Mouse (Mus musculus) embryonic stem cell, embryonic (primary cell): ENCODE measurements around the gene Ubqln4.

Experiments
- CTCF ChIA-PET, 4 experiments: fragments of 300-600 bp in 2 of 4; fragments of 350-600 bp in 2 of 4; sonication (Branson Sonifier 250); formaldehyde crosslinking; loops; one replicate each; lab custom pipeline; 2022; ENCODE audit warnings: inconsistent platforms in 2 of 4; lab: Charles Lee
- POLR2A ChIA-PET, 4 experiments: fragments of 300-600 bp in 2 of 4; fragments of 350-600 bp in 2 of 4; sonication (Branson Sonifier 250); formaldehyde crosslinking; loops; one replicate each; lab custom pipeline; 2022; ENCODE audit warnings: antibody characterized with exemption in 4 of 4, inconsistent platforms in 1 of 4; lab: Charles Lee

The Ubqln4 gene

DNA sequence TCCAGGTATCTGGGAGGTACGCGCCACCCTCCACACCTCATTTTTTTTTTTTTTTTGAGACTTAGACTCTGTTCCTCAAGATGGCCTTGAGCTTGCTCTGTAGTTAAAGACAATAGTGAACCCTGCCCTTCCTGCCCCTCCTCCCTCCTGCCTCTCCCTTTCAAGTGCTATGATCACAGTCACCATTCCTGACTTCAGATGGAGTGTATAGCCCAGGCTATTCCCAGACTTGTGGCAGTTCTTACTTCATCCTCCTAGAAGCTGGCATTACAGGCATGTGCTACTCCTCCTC is 38.5 kb upstream of the Ubqln4 start:
- POLR2A ChIA-PET = interaction anchor here in 3 of 4 experiments (0.5 to 30.0 kb wide), 30 partner anchors 9 to 1798 kb away, joined by 3 to 624 read pairs (median 6); partner anchors contain the start of genes Smg5 (in 2 of the 3), Tmem79 (in 2 of the 3), Pmf1 (in 1 of the 3) and Slc25a44 (in 1 of the 3)
- CTCF ChIA-PET = interaction anchor here (0.6 to 15.7 kb wide), 10 partner anchors 10 to 374 kb away, joined by 3 to 199 read pairs (median 4); no protein-coding TSS in a partner anchor

DNA sequence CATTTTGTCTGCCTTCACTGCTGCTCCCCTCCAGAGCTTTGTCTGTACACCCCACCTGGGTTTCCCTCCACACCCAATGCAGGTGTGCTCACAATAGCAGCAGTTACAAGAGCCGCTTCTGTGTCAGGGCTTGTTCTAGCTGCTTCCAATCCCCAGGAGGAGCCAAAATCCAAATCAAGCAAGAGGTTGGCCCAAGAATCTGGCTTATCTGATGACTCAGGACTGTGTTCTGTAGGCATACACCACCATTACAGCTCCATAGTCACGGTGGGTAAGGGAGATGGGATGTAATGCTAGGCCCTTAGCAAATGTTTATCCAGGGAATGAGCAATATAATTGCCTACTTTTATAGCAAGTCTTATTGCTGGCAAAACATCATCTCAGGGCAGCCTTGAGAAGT is 37.2 kb upstream of the Ubqln4 start:
- ChIA-PET CTCF (interaction anchor here in 3 of 4 experiments (0.9 to 15.7 kb wide), 7 partner anchors 9 to 181 kb away, joined by 3 to 199 read pairs (median 5); partner anchors contain the start of genes Smg5 (in 1 of the 3) and Tmem79 (in 1 of the 3)), POLR2A (interaction anchor here (0.6 to 30.0 kb wide), 23 partner anchors 8 to 231 kb away, joined by 3 to 624 read pairs (median 7); partner anchors contain the start of genes Pmf1 (in 2 of the 4), Slc25a44 (in 1 of the 4), Smg5 (in 1 of the 4) and Tmem79 (in 1 of the 4))

DNA sequence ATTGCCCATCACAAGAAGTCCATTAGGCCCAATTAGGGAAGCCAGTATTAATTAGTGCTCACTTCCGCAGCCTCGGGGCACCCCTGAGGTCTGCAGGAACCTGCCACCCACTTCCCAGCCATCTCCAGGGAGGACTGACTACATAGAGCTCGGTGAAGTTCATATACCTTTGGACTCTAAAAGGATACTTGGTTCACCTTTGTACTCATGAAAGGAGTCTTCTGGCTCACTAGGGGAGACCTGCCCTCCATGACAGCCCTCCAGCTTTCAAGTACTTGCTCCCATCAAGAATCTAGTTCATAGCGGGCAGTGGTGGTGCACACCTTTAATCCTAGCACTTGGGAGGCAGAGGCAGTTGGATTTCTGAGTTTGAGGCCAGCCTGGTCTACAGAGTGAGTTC is 35.1 kb upstream of the Ubqln4 start:
- CTCF ChIA-PET = interaction anchor here in 2 of 4 experiments (0.6 to 15.7 kb wide), 7 partner anchors 26 to 209 kb away, joined by 3 to 199 read pairs (median 3); partner anchors contain the start of gene Pmf1 (in 1 of the 2)
- POLR2A ChIA-PET = interaction anchor here in 3 of 4 experiments (0.6 to 30.0 kb wide), 6 partner anchors 7 to 182 kb away, joined by 3 to 624 read pairs (median 4); partner anchors contain the start of genes Lmna (in 1 of the 3), Smg5 (in 1 of the 3) and Tmem79 (in 1 of the 3)

DNA sequence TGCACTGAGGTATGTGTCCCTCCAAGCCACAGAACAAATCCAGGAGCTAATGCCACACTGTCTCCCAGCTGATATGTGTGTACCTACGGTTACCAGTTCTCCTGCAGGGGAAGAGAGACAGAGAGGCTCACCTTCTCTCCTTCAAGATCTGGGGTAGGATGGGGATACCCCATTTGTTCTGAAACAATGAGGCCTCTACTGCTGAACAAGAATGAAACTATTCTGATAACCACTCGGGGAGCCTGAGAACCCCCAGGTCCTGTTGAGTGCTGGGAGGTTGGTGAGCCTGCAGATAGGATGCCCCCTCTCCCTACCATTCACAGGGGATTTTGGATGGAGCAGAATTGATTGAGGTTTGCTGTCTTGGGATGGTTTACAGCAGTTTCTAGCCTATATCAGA is 33.5 kb upstream of the Ubqln4 start:
- ChIA-PET CTCF (interaction anchor here (0.6 to 15.7 kb wide), 7 partner anchors 10 to 1428 kb away, joined by 3 to 199 read pairs (median 13); no protein-coding TSS in a partner anchor), POLR2A (interaction anchor here in 3 of 4 experiments (0.8 to 69.6 kb wide), 11 partner anchors 7 to 110 kb away, joined by 3 to 2954 read pairs (median 6); partner anchors contain the start of genes Lamtor2 (in 1 of the 3), Lmna (in 1 of the 3), Pmf1 (in 1 of the 3) and Rab25 (in 1 of the 3))

DNA sequence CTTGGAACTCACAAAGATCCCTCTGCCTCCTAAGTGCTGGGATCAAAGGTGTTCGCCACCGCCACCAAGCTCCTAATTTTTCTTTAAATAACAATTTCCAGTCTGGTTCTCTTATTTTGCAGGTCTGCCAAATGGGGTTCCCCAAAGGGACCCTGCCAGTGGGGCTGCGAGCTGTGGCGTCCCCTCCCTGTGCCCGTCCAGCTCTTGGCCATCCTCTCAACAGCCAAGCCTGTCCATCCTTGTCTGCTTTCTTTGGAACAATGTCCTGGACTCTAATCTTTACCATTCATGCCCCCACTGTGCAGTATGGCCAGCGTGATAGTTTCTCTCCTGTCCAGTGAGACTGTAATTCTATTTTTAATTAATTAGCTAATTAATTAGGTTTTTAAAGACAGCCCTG is 32.4 kb upstream of the Ubqln4 start:
- POLR2A ChIA-PET = interaction anchor here (0.6 to 69.6 kb wide), 31 partner anchors 8 to 189 kb away, joined by 3 to 2954 read pairs (median 4); partner anchors contain the start of genes Lmna (in 2 of the 4), Pmf1 (in 2 of the 4), Smg5 (in 2 of the 4) and Tmem79 (in 2 of the 4)

DNA sequence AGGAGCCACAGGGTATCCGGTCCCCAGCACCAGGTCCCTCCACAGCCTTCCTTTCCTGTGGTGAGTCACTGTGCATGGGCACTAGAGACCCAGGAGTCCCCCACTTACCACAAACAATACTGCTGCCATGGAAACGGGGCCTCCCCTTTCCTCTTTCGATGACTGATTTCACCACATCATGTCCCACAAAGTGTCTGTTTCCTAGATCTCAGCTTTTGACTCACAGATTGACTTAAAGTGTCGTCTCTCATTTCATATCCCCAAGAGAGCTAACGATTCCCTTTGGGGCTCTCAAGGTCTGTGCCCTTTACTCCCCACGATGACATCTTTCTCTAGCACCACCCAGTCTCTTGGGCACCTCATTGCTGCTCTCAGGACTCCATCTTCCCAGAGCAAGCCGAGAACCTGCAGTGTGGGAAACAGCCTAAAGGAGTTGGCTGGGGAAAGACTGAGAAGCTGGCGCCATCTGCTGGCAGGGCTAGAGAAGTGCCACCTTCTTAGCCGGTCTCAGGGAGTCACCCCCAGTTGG is 31.7 kb upstream of the Ubqln4 start:
- POLR2A ChIA-PET = interaction anchor here (0.5 to 69.6 kb wide), 34 partner anchors 8 to 189 kb away, joined by 3 to 2954 read pairs (median 4); partner anchors contain the start of genes Lmna (in 3 of the 4), Lamtor2 (in 2 of the 4), Pmf1 (in 2 of the 4) and Smg5 (in 2 of the 4)
- CTCF ChIA-PET = interaction anchor here (0.5 to 15.7 kb wide), 36 partner anchors 9 to 633 kb away, joined by 3 to 199 read pairs (median 6); partner anchors contain the start of genes Lamtor2 (in 1 of the 4), Lmna (in 1 of the 4) and Pmf1 (in 1 of the 4)

More for the DNA sequence above, 32.4 kb upstream of the Ubqln4 start:
- CTCF ChIA-PET = interaction anchor here (0.8 to 15.7 kb wide), 22 partner anchors 8 to 114 kb away, joined by 3 to 199 read pairs (median 9); partner anchors contain the start of genes Lamtor2 (in 1 of the 4) and Lmna (in 1 of the 4)

DNA sequence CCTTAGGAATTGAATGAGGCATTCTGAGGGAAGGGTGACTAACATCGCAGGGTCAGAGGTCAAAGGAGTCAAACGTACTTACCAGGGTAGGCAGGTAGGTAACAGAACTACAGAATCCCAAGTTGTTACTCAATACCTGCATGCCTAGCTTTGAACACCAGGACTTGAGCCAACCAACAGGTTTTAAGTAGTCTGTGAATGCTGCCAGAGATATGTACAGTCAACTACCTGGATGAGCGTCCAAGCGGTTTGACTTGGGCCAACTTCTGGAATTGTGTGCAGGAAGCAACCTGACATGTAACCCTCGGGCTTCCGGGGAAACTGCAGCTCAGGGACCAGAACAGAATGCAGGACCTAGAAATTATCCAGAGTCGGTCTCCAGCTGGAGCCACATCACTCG is 30.5 kb upstream of the Ubqln4 start:
- POLR2A ChIA-PET = interaction anchor here in 3 of 4 experiments (0.6 to 69.6 kb wide), 14 partner anchors 12 to 113 kb away, joined by 3 to 2954 read pairs (median 7); partner anchors contain the start of genes Pmf1 (in 3 of the 3), Lamtor2 (in 2 of the 3), Lmna (in 2 of the 3) and Ubqln4 (in 2 of the 3)
- CTCF ChIA-PET = interaction anchor here (0.6 to 15.7 kb wide), 13 partner anchors 10 to 424 kb away, joined by 3 to 199 read pairs (median 4); no protein-coding TSS in a partner anchor

DNA sequence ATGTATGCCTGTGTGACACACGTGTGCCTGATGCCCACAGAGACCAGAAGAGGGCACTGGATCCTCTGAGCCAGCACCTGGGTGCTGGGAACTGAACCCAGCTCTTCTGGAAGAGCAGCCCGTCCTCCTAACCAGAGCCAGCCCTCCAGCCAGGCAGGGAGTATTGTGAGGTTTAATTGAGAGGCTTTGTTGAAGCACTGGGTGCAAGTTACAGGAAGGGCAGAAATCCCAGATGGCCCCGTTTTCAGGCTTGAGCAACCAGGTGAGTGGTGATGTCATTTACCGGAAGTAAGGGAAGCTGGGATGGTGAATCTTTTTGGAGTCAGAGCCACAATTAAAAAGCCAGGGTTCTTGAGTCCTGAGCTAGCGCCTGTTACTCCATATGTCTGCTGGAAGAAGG is 28.5 kb upstream of the Ubqln4 start:
- CTCF ChIA-PET = interaction anchor here (0.6 to 15.7 kb wide), 17 partner anchors 9 to 218 kb away, joined by 3 to 199 read pairs (median 4); partner anchors contain the start of gene Lmna (in 1 of the 4)
- POLR2A ChIA-PET = interaction anchor here in 3 of 4 experiments (0.5 to 69.6 kb wide), 19 partner anchors 10 to 240 kb away, joined by 3 to 2954 read pairs (median 3); partner anchors contain the start of genes Lamtor2 (in 2 of the 3), Lmna (in 2 of the 3), Glmp (in 1 of the 3) and Pmf1 (in 1 of the 3)

DNA sequence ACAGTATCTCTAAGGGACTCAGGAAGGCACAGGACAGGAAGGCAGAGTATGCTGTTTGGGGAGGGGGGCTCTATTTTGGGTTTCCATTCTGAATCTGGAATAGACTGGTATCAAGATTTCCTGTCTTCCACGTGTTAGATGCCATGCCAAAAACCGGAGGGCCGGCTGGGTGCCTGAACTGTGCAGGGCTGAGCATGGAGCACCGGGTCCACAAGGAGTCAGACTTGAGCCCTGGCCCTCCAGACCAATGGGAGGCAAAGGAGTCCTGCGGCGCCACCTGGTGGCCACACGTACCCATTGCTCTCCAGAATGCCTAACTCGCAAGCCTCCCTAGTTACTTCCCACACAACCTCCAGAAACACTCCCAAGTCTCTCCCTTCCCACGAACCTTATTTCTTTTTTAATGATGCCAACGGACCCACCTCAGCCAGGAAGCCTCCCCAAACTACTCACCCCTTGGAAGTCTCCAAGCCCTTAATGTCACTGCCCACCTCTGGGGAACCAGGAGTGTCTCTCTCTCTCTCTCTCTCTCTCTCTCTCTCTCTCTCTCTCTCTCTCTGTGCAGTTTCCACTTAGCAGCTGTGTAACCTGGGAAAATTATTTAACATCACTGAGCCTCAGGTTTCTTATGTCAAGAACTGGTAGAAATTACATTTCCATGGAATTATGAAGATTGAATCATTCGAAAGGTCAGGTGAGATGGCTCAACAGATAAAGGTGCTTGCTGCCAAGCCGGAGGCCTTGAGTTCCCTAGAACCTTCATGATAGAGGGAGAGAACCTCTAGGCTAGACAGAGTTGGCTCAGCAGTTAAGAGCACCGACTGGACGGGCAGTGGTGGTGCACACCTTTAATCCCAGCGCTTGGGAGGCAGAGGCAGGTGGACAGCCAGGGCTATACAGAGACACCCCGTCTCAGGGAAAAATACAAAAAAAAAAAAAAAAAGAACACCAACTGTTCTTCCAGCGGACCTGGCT is 27.1 kb upstream of the Ubqln4 start:
- ChIA-PET POLR2A (interaction anchor here in 3 of 4 experiments (0.6 to 69.6 kb wide), 11 partner anchors 11 to 237 kb away, joined by 3 to 2954 read pairs (median 3); partner anchors contain the start of genes Lamtor2 (in 1 of the 3), Lmna (in 1 of the 3), Rab25 (in 1 of the 3) and Ssr2 (in 1 of the 3)), CTCF (interaction anchor here (0.6 to 15.7 kb wide), 23 partner anchors 10 to 119 kb away, joined by 3 to 199 read pairs (median 4); partner anchors contain the start of genes Arhgef2 (in 1 of the 4) and Lmna (in 1 of the 4))

DNA sequence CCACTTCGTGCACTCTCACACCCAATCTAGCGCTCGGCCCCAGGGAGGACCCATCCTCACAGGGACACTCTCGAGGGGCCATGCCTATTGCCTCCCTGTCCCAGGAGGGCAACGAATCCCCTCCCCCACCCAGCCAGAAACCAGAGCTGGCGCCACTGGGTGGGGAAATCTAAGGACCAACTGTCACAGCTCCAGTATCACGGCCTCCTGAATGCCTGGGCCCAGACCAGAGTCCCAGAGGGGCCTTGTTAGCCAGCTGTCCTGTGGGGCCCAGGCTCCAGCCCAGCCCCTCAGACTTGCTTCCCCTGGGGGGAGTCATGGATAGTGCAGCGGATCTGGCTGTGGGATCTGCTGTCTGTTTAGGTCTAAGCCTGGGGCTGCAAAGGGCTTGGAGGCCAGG is 26.0 kb upstream of the Ubqln4 start:
- CTCF ChIA-PET = interaction anchor here (0.5 to 2.0 kb wide), 13 partner anchors 18 to 173 kb away, joined by 3 to 11 read pairs (median 4); partner anchors contain the start of gene Arhgef2 (in 1 of the 4)

DNA sequence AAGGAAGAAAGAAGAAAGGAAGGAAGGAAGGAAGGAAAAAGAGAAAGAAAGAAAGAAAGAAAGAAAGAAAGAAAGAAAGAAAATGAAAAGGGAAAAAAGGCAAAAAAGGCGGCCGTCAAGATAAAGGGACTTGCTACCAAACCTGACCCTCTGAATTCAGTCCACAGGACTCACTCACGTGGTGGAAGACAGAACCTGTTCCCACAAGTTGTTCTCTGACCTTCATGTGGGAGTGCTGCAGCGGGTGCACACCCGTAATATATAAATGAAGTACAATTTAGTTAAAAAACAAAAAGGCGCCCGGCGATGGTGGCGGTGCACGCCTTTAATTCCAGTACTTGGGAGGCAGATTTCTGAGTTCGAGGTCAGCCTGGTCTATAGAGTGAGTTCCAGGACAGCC is 24.9 kb upstream of the Ubqln4 start:
- POLR2A ChIA-PET = interaction anchor here in 3 of 4 experiments (0.6 to 69.6 kb wide), 11 partner anchors 12 to 50 kb away, joined by 3 to 2954 read pairs (median 7); partner anchors contain the start of genes Ssr2 (in 2 of the 3), Lamtor2 (in 1 of the 3), Rab25 (in 1 of the 3) and Ubqln4 (in 1 of the 3)
- CTCF ChIA-PET = interaction anchor here in 1 of 4 experiments (0.6 to 2.0 kb wide), 3 partner anchors 40 to 387 kb away, joined by 3 to 11 read pairs (median 4); no protein-coding TSS in a partner anchor

More for the DNA sequence above, 26.0 kb upstream of the Ubqln4 start:
- POLR2A ChIA-PET = interaction anchor here in 3 of 4 experiments (0.6 to 69.6 kb wide), 11 partner anchors 11 to 238 kb away, joined by 3 to 2954 read pairs (median 4); partner anchors contain the start of genes Lamtor2 (in 1 of the 3), Lmna (in 1 of the 3), Rab25 (in 1 of the 3) and Ssr2 (in 1 of the 3)

DNA sequence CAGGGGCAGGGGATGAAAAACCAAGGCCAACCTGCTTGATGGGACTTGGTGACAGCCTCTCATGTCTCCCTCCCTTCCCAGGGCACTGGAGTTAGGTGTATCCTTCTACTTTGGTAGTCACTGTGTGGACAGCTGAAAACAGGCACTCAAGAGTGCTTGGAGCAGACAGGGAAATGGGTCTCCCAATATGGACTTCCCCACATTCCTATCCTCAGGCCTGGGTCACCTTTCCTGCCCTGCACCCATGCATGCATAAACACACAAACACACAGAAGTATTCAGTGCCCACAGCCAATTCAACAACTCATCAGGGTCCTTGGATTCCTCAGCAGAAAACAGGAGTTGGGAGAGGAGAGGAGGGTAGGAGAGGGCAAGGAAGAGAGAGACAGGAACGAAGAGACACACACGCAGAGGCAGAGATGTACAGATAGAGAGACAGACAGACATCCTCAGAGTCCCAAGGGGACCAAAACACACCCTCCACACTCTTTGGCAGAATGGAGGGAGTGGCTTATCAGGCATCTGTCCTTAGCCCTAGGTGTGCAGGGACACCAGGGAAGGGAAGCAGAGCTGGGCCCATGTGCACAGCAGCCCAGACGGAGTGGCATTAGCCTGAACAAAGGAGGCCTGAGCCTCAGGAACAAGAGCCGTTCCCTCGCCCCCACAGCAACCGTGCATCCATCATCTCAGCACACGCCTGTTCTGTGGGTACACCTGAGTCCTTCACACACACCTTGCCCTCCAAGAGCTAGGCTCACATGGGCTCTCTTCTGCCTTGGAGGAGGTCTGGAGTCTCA is 24.2 kb upstream of the Ubqln4 start:
- CTCF ChIA-PET = interaction anchor here (0.5 to 3.8 kb wide), 15 partner anchors 8 to 607 kb away, joined by 3 to 18 read pairs (median 5); partner anchors contain the start of gene Lmna (in 1 of the 4)

DNA sequence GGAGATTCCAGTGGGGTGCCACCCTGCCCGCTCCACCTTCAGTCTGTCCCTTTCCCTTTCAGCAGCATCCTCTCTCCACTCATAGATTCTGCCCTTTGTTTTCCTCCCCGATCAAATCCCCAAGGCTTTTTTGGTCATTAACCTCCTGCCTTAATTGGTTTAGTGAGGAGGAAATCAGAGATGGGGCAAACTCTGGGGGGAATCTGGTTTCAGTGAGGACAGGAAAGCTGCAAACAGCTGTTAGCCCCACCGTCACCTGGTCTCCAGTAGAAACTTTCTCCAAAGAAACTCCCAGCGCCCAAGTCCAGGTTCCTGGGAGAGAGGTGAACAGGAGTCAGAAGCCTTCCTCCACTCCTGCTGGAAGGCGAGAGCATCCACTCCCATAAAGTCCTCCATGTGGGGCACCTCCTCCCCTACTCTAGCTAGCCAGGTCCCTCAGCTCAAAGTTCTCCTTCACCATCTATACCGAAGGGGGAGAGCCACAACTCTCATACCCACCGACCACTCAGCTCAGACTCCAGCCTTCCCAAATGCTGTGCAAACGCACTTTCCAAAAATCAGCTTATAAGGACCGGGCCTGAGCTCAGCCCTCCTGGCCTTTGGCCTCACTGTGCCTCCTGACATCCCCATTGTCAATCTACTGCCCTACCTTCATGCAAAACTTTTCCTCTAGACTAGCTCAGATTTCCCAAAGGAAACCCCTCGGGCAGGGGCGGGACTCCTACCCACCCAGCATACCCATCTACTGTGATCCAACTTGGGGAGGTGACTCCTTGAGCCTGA is 23.3 kb upstream of the Ubqln4 start:
- ChIA-PET CTCF (interaction anchor here (0.5 to 3.8 kb wide), 30 partner anchors 8 to 606 kb away, joined by 3 to 18 read pairs (median 4); partner anchors contain the start of genes Lmna (in 2 of the 4) and Pmf1 (in 1 of the 4)), POLR2A (interaction anchor here (0.5 to 69.6 kb wide), 81 partner anchors 8 to 572 kb away, joined by 3 to 2954 read pairs (median 4); partner anchors contain the start of genes Lamtor2 (in 4 of the 4), Pmf1 (in 3 of the 4), Rab25 (in 3 of the 4) and Smg5 (in 3 of the 4))

More for the DNA sequence above, 24.2 kb upstream of the Ubqln4 start:
- POLR2A ChIA-PET = interaction anchor here in 3 of 4 experiments (0.7 to 69.6 kb wide), 45 partner anchors 11 to 194 kb away, joined by 3 to 2954 read pairs (median 7); partner anchors contain the start of genes Lamtor2 (in 3 of the 3), Pmf1 (in 3 of the 3), Smg5 (in 3 of the 3) and Tmem79 (in 3 of the 3)
